Mouse (Mus musculus) embryo, embryonic 10 days (tissue): ENCODE measurements around the gene Il4i1.

ENCODE experiments used
- DNase-seq: peaks from one replicate; pipeline ENCODE4 v3.0.0-alpha.2; 2015; ENCODE audit warnings: low spot score

Gene Il4i1

DNA sequence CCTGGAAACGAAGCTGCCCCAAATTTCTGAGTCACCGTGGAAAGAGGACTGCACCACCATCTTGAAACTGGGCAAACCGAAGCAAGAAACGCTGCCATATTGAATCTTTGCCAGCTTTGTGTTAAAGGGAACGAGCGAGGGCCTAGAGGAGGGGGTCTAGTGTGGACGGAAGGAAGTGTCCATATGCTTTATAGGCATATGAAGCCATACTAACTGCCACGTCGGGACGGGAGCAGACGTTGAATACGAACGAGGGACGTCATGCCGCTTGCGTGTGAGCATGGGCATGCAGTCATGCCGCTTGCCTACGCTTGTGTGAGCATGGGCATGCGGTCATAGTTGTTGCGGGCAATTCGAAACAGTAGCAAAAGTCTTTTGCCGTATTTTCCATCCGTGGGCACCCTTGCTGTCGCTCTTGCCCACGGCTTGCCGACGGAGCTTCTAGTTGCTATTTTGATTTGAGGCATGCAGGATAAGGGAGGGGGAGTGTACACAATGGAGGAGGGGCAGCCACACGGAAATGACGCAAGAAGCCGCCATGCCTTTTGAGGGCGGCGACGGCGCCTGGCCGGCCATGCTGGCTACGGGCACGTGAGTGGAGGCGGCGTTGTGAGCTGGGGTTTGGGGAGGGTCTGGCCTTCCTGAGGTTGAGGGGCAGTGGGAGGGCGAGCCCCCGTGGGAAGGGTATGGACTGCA lies 33.4 kb downstream of the Il4i1 start:
- DNase-seq = peak; percentile 97

GRCm38 (mm10) chr7:44850146-44850545 lies 34.0 kb downstream of the Il4i1 start:
- peak; percentile 86 for DNase-seq

DNA sequence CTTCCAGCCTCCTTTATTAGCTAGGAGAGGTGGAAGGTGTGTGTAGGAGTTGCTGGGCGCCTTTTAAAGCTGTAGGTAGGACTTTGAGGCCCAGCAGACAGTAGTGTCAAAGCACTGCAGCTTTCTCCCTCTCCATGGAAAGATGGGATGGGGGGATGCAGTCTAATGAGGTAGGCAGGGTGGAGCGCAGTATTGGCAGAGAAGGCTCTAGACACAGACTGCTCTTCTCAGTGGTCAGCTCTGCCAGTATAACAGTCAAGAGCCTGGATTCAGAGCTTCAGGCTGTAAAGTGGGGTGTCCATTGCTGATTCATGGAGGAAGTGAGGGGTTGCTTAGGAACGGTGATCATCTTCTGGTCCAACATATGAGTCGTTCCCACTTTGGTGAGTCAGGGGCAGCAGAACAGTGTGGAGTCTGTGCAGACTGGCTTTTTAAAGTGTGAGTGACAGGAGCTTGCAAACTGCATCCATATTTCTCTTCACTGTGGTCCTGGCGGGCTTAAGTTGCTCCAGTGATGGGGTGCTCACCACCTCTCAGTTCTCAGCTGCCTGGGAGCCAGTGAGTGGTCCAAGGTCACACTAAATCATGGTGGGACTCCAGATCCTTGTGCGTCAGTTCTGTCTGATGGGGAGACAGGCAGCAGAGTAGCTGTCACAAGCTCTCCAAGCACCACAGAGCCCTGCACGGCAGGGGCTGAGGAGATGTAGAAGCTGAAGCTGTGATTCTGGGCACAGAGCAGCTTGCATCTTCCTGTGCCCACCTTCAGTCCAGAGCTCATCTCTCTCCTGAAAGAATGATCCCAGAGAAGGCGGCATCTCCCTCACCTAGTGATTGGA lies 34.8 kb downstream of the Il4i1 start:
- no peak for DNase-seq

DNA sequence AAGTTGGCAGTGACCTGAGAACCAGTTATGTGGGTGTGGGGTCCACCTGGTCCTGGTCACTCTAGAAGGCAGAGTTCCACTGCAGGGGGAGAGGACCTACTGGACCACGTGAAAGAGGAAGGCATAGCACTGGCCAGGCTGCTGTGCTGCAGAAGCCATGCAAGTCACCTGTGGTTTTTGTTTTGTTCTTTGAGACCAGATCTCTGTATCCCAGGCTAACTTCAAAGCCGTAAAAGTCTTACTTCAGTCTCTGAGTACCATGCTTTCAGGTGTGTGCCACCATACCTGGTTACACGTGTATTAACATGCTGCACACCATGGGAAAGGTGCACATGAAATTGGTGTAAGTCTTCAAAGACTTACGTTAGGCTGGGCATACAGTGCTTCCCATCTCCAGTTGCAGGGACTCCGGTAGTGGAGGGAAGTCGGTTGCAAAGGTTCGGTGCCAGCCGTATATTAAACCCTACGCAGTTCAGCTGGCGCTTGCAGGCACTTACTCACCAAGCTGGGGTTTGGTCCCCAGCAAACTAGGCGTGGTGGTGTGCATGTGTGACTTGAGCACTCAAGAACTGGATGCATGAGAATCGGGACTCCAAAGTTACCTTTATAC lies 35.5 kb downstream of the Il4i1 start:
- DNase-seq = no peak

GRCm38 (mm10) chr7:44852259-44853027 lies 36.3 kb downstream of the Il4i1 start:
- DNase-seq = no peak

DNA sequence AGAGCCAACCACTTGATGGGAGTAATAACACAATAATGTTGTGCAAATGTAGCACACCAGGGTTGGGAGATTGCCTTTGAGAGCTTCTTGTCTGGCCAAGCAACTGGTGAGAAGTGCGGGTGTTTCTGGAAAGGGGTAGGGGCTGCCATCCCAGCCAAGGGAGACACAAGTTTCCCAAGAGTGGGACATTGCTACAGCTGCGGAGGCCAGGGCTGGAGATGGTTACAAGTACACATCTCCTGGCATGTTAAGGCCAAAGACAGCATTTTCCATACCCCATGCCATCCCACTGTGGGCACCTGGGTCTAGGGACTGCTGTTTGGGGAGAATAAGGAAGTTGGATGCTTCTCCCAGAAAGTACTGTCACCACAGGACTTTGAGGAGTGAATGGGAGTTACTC lies 36.9 kb downstream of the Il4i1 start:
- no peak for DNase-seq

DNA sequence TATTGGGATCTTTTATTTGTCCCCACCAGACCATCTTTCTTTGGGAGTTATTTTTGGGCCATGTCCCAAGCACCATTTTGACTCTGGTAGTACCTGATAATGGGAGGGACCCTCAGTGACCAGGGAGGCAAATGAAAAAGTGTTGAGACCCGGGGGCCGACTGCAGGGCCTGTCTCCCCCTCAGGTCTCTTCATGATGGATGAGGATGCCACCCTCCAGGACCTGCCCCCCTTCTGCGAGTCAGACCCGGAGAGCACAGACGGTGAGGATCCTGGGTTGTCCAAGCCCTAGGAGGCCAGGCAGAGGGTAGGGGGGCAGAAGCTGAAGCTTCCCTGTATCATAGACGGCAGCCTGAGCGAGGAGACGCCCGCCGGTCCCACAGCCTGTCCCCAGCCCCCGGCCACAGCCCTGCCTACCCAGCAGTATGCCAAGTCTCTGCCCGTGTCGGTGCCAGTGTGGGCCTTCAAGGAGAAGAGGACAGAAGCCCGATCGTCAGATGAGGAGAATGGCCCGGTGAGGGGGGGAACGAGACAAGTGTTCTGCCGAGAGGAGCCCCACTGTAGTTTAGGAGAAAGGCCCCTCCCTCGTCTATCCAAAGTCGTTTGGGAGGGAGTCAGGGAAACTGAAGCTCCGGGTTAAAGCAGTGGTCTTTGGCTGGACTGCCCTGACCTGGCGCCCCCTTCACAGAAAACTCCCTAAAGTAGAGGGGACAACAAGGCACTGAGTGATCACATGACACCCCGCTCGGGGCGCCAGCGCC lies 37.6 kb downstream of the Il4i1 start:
- DNase-seq = no peak

DNA sequence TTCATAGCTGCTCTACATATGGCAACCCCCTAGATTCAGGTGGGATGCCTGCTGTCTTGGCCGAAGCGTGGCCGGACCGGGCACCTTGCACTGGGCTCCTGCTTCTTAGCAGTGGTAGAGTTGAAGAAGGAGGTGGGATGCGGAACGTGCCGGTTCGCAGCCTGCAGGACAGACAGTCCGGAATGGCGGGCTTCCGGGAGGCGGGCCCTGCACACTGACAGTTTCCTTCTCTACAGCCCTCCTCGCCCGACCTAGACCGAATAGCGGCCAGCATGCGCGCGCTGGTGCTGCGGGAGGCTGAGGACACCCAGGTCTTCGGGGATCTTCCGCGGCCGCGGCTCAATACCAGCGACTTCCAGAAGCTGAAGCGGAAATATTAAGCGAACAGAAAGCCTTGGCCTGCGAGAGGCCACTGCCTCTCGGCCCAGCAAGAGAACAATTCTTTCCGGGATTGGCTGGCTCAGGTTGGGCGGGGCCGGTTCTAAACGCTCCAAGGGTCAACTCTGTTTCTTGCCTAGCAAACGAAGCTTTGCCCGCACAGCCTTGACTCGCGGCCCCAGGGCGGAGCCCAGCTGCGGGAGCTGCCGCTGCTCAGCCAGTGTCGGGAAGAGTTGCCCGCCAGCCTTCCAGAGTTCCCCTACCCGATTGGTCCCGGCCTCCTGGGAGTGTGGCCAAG lies 38.3 kb downstream of the Il4i1 start:
- peak; percentile 83 for DNase-seq

GRCm38 (mm10) chr7:44855036-44855435 lies 38.8 kb downstream of the Il4i1 start:
- DNase-seq = no peak

- DNase-seq = no peak
These were observed 40.2 kb downstream of the Il4i1 start for GRCm38 (mm10) chr7:44856265-44856916.

DNA sequence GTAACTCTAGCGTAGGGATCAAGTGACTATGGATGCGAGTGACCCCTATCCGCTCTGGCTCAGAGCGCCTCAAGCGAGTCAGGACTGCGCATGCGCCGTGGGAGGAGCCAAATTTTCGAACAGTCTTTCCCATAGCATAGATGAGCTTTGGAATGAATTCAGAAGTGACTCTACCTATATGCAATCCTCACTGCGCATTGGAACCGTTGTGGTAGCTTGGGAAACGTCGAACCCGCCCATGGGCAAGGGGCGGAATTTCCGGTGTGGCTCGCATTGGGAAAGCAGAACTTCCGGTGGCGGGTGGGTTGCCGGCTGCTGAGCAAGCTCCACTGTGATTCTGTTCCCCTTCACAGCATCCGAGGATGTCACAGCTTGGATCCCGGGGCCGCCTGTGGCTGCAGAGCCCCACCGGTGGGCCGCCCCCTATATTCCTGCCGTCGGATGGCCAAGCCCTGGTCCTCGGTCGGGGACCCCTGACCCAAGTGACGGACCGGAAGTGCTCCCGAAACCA lies 40.9 kb downstream of the Il4i1 start, which contains the start of gene Pnkp:
Pnkp (plus strand) TSS at position 98 of the 511 bp plus-strand sequence.
- DNase-seq = peak; percentile 91

- DNase-seq = peak; percentile 68
These were observed 41.7 kb downstream of the Il4i1 start for GRCm38 (mm10) chr7:44857905-44858304.

DNA sequence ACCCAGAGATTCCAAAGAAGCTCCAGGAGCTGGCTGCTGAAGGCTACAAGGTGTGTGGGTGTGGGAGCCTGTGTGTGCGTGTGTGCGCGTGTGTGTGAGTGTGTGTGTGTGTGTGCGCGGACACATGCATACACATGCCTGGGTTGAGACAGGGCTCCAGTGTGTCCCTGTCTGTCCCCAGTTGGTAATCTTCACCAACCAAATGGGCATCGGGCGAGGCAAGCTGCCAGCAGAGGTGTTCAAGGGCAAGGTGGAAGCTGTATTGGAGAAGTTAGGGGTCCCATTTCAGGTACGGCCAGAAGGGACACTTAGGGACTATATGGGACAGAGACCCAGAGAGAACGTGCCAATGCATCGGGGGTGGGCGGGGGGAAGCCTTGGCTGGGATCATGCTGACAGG lies 43.7 kb downstream of the Il4i1 start:
- no peak for DNase-seq

DNA sequence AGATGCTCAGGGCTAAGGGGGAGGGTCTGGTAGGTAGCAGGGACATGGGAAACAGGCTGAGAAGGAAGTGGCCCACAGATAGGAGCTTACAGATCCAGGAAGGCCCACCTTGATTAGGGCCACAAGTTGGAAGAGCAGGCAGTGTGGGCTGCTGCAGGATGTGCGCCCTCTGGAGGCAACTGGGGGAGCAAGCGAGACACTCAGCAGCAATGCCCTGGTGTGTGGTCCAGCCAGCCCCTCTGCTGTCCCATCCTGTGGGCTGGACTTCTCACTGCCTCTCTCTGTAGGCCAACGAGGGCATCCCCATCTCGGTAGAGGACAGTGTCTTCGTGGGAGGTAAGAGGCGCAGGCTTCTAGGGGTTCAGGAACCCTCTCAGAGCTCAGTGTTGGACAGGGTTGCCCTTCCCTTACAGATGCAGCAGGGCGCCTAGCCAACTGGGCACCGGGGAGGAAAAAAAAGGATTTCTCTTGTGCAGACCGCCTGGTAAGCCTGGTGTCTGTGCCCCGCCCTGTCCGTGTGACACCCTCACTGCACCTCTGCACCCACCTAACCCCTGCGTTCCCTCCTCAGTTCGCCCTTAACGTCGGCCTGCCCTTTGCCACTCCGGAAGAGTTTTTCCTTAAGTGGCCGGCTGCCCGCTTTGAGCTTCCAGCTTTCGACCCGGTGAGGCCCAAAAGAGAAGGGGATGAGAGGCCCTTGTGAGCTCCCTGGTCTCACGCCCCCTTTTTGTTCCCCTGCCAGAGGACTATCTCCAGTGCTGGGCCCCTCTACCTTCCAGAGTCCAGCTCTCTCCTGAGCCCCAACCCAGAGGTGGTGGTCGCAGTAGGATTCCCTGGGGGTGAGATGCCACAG lies 44.6 kb downstream of the Il4i1 start:
- peak; percentile 91 for DNase-seq

GRCm38 (mm10) chr7:44861429-44861816 lies 45.2 kb downstream of the Il4i1 start:
- no peak for DNase-seq

DNA sequence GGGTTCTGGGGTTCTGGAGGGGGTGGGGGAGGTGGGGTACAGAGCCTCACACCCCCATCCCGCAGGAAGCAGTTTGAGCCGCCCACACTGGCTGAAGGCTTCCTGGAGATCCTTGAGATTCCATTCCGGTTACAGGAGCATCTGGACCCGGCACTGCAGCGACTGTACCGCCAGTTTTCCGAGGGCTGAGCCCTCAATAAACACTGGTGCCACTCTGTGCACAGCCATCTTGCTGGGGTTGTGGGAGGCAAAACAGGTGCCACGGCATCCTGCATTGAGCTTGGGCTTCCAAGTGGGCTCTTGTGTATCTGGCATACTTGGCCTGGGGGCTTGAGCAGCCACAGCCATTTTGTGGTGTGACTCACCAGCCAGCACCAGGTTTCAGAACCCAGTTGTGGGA lies 46.2 kb downstream of the Il4i1 start:
- DNase-seq = no peak

- no peak for DNase-seq
These were observed 47.0 kb downstream of the Il4i1 start for GRCm38 (mm10) chr7:44863210-44863609.

DNA sequence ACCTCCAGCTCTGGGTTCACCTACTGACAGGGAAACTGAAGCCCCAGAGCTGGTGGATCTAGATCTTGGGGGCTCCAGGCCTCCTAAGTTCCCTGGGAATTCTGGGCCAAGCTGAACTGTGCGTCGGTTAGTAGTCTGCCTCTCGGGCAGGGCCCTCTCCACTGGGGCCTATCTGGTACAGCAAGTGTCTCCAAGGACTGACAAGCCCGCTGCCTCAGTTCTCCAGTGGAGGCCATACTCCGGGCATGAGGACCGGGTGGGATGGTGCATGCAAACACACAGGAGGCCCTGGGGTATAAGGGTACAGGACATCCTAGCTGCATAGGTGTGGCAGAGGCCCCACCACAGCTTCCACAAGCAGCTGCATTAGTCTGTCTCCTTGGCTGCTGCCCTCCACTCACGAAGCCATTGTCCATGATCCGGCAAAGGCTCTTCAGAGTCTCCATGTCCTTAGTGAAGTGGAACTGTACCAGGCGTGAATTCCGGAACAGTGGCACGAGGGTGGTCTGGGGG lies 47.9 kb downstream of the Il4i1 start:
- DNase-seq = no peak
